Mouse (Mus musculus) CH12.LX (cell line): Measurements from ENCODE around the gene Fam222a. TPM values are rescaled to one million over a fixed set of nuclear protein-coding genes. Genes with fewer than 3 reads are reported as not detected.
A peak's percentile ranks its signal among the peaks of the same experiment; 100 is the strongest.

Experiments used
- DNase-seq: peaks from one replicate; pipeline ENCODE4 v3.0.0-alpha.2; 2013; ENCODE audit errors: extremely low read depth
- H3K27ac ChIP-seq: 2 replicates; pipeline ENCODE4 v1.5.1; 2012; ENCODE audit warnings: low read depth, mild to moderate bottlenecking, control low read depth, moderate library complexity; ENCODE audit not compliant: insufficient read depth
- H3K27me3 ChIP-seq: replicated peaks from 2 replicates; pipeline ENCODE3; 2012; ENCODE audit warnings: inconsistent platforms
- H3K36me3 ChIP-seq, 2 experiments: replicated peaks in 1 of 2; 2 replicates each; pipeline versions ENCODE3 to v1.6.1; 2012; ENCODE audit warnings: inconsistent platforms in 1 of 2, low read length in 1 of 2, mild to moderate bottlenecking in 1 of 2, mixed read lengths in 1 of 2, moderate library complexity in 1 of 2; ENCODE audit not compliant: control insufficient read depth in 1 of 2, insufficient read depth in 1 of 2
- H3K4me1 ChIP-seq, 2 experiments: 2 replicates each; pipeline ENCODE4 v1.6.1; 2012; ENCODE audit warnings: inconsistent platforms in 1 of 2, moderate library complexity in 1 of 2; ENCODE audit not compliant: insufficient read depth in 2 of 2, control insufficient read depth in 1 of 2
- H3K4me2 ChIP-seq: 2 replicates; pipeline ENCODE4 v1.6.1; 2012; ENCODE audit warnings: low read depth, mild to moderate bottlenecking, control low read depth; ENCODE audit not compliant: poor library complexity, insufficient read depth, severe bottlenecking
- H3K4me3 ChIP-seq, 3 experiments: fragments of 150-350 bp in 1 of 3; sonication (generic) in 1 of 3; replicated peaks in 1 of 3; 2 replicates each; pipeline versions ENCODE3 to v1.5.1; 2011 to 2012; ENCODE audit warnings: low read depth in 2 of 3, low read length in 2 of 3, mild to moderate bottlenecking in 2 of 3, moderate library complexity in 2 of 3, control low read depth in 1 of 3, improper control_type of control experiment in 1 of 3, inconsistent platforms in 1 of 3, mixed read lengths in 1 of 3; ENCODE audit not compliant: poor library complexity in 1 of 3
- H3K79me2 ChIP-seq: replicated peaks from 2 replicates; pipeline ENCODE4 v1.6.1; 2012; ENCODE audit warnings: mild to moderate bottlenecking, moderate library complexity; ENCODE audit not compliant: control insufficient read depth, poor library complexity, insufficient read depth, severe bottlenecking; ENCODE audit errors: extremely low read depth
- H3K9ac ChIP-seq: 2 replicates; pipeline ENCODE4 v1.6.1; 2012; ENCODE audit warnings: low read depth, mild to moderate bottlenecking, control low read depth, moderate library complexity; ENCODE audit not compliant: insufficient read depth
- H3K9me3 ChIP-seq: replicated peaks from 2 replicates; pipeline ENCODE3; 2012; ENCODE audit warnings: low read length, inconsistent platforms, mixed read lengths
- BHLHE40 ChIP-seq: IDR thresholded peaks from 2 replicates; pipeline ENCODE4 v1.6.1; 2011; ENCODE audit warnings: mild to moderate bottlenecking, low read depth, low read length, improper control_type of control experiment
- EP300 ChIP-seq: IDR thresholded peaks from 2 replicates; pipeline ENCODE4 v1.6.1; 2011; ENCODE audit warnings: low read length, improper control_type of control experiment
- ETS1 ChIP-seq: conservative IDR thresholded peaks from 2 replicates; pipeline ENCODE4 v1.6.1; 2012; ENCODE audit warnings: low read depth, mild to moderate bottlenecking, inconsistent platforms, low read length, improper control_type of control experiment, moderate library complexity
- HCFC1 ChIP-seq: IDR thresholded peaks from 2 replicates; pipeline ENCODE4 v1.6.1; 2012; ENCODE audit warnings: low read depth, mild to moderate bottlenecking, inconsistent platforms, low read length, improper control_type of control experiment
- JUN ChIP-seq: IDR thresholded peaks from 2 replicates; pipeline ENCODE4 v1.6.1; 2011; ENCODE audit warnings: low read depth, mild to moderate bottlenecking, low read length, improper control_type of control experiment, moderate library complexity; ENCODE audit not compliant: insufficient read depth
- JUND ChIP-seq: conservative IDR thresholded peaks from 2 replicates; pipeline ENCODE4 v1.6.1; 2011; ENCODE audit warnings: low read depth, low read length, improper control_type of control experiment
- KAT2A ChIP-seq: IDR thresholded peaks from 2 replicates; pipeline ENCODE4 v1.6.1; 2012; ENCODE audit warnings: low read length, improper control_type of control experiment, inconsistent platforms; ENCODE audit not compliant: insufficient replicate concordance
- MAFK ChIP-seq: IDR thresholded peaks from 2 replicates; pipeline ENCODE4 v1.6.1; 2011; ENCODE audit warnings: low read length, improper control_type of control experiment; ENCODE audit not compliant: insufficient replicate concordance
- MAX ChIP-seq: IDR thresholded peaks from 2 replicates; pipeline ENCODE4 v1.6.1; 2011; ENCODE audit warnings: low read length, improper control_type of control experiment
- MEF2A ChIP-seq: IDR thresholded peaks from 2 replicates; pipeline ENCODE4 v1.6.1; 2014; ENCODE audit warnings: low read depth, mild to moderate bottlenecking, inconsistent platforms, low read length, improper control_type of control experiment, borderline replicate concordance
- MXI1 ChIP-seq: IDR thresholded peaks from 2 replicates; pipeline ENCODE4 v1.6.1; 2011; ENCODE audit warnings: mild to moderate bottlenecking, low read depth, low read length, improper control_type of control experiment
- NRF1 ChIP-seq: IDR thresholded peaks from 2 replicates; pipeline ENCODE4 v1.6.1; 2014; ENCODE audit warnings: low read depth, mild to moderate bottlenecking, inconsistent platforms, low read length, improper control_type of control experiment, moderate library complexity
- PAX5 ChIP-seq: IDR thresholded peaks from 2 replicates; pipeline ENCODE4 v1.6.1; 2012; ENCODE audit warnings: low read length, inconsistent platforms, mixed read lengths
- SIN3A ChIP-seq: IDR thresholded peaks from 2 replicates; pipeline ENCODE4 v1.6.1; 2012; ENCODE audit warnings: low read length, improper control_type of control experiment, inconsistent platforms
- SMC3 ChIP-seq: IDR thresholded peaks from 2 replicates; pipeline ENCODE4 v1.6.1; 2011; ENCODE audit warnings: low read depth, low read length, improper control_type of control experiment
- TBP ChIP-seq: conservative IDR thresholded peaks from 2 replicates; pipeline ENCODE4 v1.6.1; 2011; ENCODE audit warnings: low read depth, low read length, improper control_type of control experiment
- TCF12 ChIP-seq: IDR thresholded peaks from 2 replicates; pipeline ENCODE4 v1.6.1; 2014; ENCODE audit warnings: low read depth, mild to moderate bottlenecking, inconsistent platforms, low read length, improper control_type of control experiment
- UBTF ChIP-seq: IDR thresholded peaks from 2 replicates; pipeline ENCODE4 v1.6.1; 2012; ENCODE audit warnings: low read depth, mild to moderate bottlenecking, inconsistent platforms, low read length, improper control_type of control experiment, moderate library complexity
- USF2 ChIP-seq: conservative IDR thresholded peaks from 2 replicates; pipeline ENCODE4 v1.6.1; 2011; ENCODE audit warnings: low read depth, low read length, improper control_type of control experiment
- ZKSCAN1 ChIP-seq: IDR thresholded peaks from 2 replicates; pipeline ENCODE4 v1.6.1; 2012; ENCODE audit warnings: low read depth, inconsistent platforms, low read length, improper control_type of control experiment, borderline replicate concordance
- ZMIZ1 ChIP-seq: IDR thresholded peaks from 2 replicates; pipeline ENCODE4 v1.6.1; 2012; ENCODE audit warnings: low read depth, mild to moderate bottlenecking, inconsistent platforms, low read length, improper control_type of control experiment
- ZNF384 ChIP-seq: IDR thresholded peaks from 2 replicates; pipeline ENCODE4 v1.6.1; 2012; ENCODE audit warnings: low read depth, low read length, improper control_type of control experiment, inconsistent platforms
- dilution Hi-C: fragments of 300-500 bp; cut with MboI; formaldehyde crosslinking; loops from 2 replicates; pipeline ENCODE4 v1.14.3; 2020; ENCODE audit warnings: low sequenced_read_pairs; ENCODE audit not compliant: extremely low pct_unique_long_range_greater_than_20kb, extremely low pct_ligation_motif_present
- in situ Hi-C: fragments of 300-500 bp; cut with MboI; formaldehyde crosslinking; loops from 3 replicates; pipeline ENCODE4 v1.14.3; 2019; ENCODE audit warnings: low sequenced_read_pairs, low pct_ligation_motif_present, low pct_unique_long_range_greater_than_20kb, mixed read lengths
- polyA plus RNA-seq: library from polyadenylated mRNA; unstranded; fragments of >175 nt; gene quantifications from 2 replicates; pipeline ENCODE4 v1.2.1, GENCODE M21; 2012; ENCODE audit warnings: low read depth; ENCODE audit not compliant: insufficient read length
- total RNA-seq, 2 experiments: library from RNA; depleted of rRNA; stranded (reverse); fragments of 300-350 nt in 1 of 2; fragments of >200 nt in 1 of 2; gene quantifications; 2 replicates each; pipeline ENCODE4 v1.2.3; 2012 to 2014

The Fam222a gene
- total and polyA plus RNA-seq, 3 experiments: 0.13 TPM; not detected in 2

GRCm38 (mm10) chr5:114585682-114586081 lies 17.9 kb downstream of the Fam222a start:
- no peaks in the 10 kb centered on the region for H3K79me2 ChIP-seq
- no peaks in the 10 kb centered on the region for H3K9me3 ChIP-seq
- no peak overlapping the region for H3K9ac ChIP-seq
- in situ Hi-C loops: no loop called here
- TF ChIP-seq SMC3 (no peak), TBP (no peak), KAT2A (no peak), JUND (no peak), ZKSCAN1 (no peak), MAFK (no peak), NRF1 (no peak), JUN (no peak), EP300 (no peak)
- H3K27me3 ChIP-seq: peaks cover 80% of the 10 kb centered on the region
- H3K36me3 ChIP-seq: no peaks in the 10 kb centered on the region
- peaks cover 5% of the 10 kb centered on the region in 2 experiments for H3K4me1 ChIP-seq
- no peak overlapping the region for H3K27ac ChIP-seq
- no peak overlapping the region for H3K4me3 ChIP-seq
- dilution Hi-C loops: no loop called here
- DNase-seq: no peak
- no peak overlapping the region for H3K4me2 ChIP-seq

GRCm38 (mm10) chr5:114587908-114588307 lies 20.1 kb downstream of the Fam222a start:
- Histone ChIP-seq H3K27me3 (peaks cover 72% of the 10 kb centered on the region), H3K4me3 (no peak overlapping the region)

More at GRCm38 (mm10) chr5:114587908-114588307, 20.1 kb downstream of the Fam222a start:
- peak; percentile 73 for DNase-seq
- in situ Hi-C loops: no loop called here
- H3K4me2 ChIP-seq: no peak overlapping the region
- dilution Hi-C loops: no loop called here
- no peaks in the 10 kb centered on the region for H3K9me3 ChIP-seq
- no peak overlapping the region for H3K27ac ChIP-seq
- H3K4me1 ChIP-seq: peaks cover 9 to 23% of the 10 kb centered on the region in 2 experiments
- H3K79me2 ChIP-seq: no peaks in the 10 kb centered on the region
- no peak overlapping the region for H3K9ac ChIP-seq
- TF ChIP-seq USF2: no peak
- no peak for TF ChIP-seq NRF1
- 0 out of 2 replicates have a peak, but pooled peaks have one; percentile 39 for TF ChIP-seq MXI1
- TF ChIP-seq BHLHE40: no peak
- no peak for TF ChIP-seq UBTF
- TF ChIP-seq PAX5: no peak
- no peak for TF ChIP-seq ZNF384
- no peak for TF ChIP-seq ETS1
- no peak for TF ChIP-seq KAT2A
- no peak for TF ChIP-seq HCFC1
- TF ChIP-seq ZMIZ1: no peak
- no peak for TF ChIP-seq TCF12
- peak; percentile 84 for TF ChIP-seq SIN3A
- no peak for TF ChIP-seq MAX
- TF ChIP-seq EP300: no peak
- TF ChIP-seq MEF2A: no peak
- no peak for TF ChIP-seq JUND
- TF ChIP-seq, all 38 proteins: peak for 2
- no peaks in the 10 kb centered on the region for H3K36me3 ChIP-seq
